Mouse (Mus musculus) layer of hippocampus, adult 8-10 months (tissue): ENCODE measurements around the gene Gm42372. TPM values are rescaled to one million over a fixed set of nuclear protein-coding genes. Genes with fewer than 3 reads are reported as not detected.
A peak's percentile ranks its signal among the peaks of the same experiment; 100 is the strongest.

Experiments used
- DNase-seq, 2 experiments: peaks; one replicate each; pipeline ENCODE4 v3.0.0; 2022; ENCODE audit warnings: low spot score in 2 of 2
- total RNA-seq, 4 experiments: library from RNA; stranded (reverse); gene quantifications; 2 replicates each; pipeline ENCODE4 v1.2.4; 2022

Gm42372 gene
- total RNA-seq, 4 experiments from 2014 or later = 47.3 to 63.6 (median 51.9) TPM

GRCm38 (mm10) chr7:16959539-16960187, 23.2 kb upstream of the Gm42372 start, which contains the start of gene Pnmal1:
TSS of gene Pnmal1 (plus strand) at chr7:16959679.
- DNase-seq = peak; percentile 95

- no peak for DNase-seq
These were observed 21.2 kb upstream of the Gm42372 start for GRCm38 (mm10) chr7:16961678-16962077.

GRCm38 (mm10) chr7:16968414-16968813, 14.5 kb upstream of the Gm42372 start:
- DNase-seq = no peak

GRCm38 (mm10) chr7:16971160-16971559, 11.7 kb upstream of the Gm42372 start:
- no peak for DNase-seq

- peak in 1 of 2 experiments; percentile 57 for DNase-seq
These were observed 8.9 kb upstream of the Gm42372 start for GRCm38 (mm10) chr7:16974018-16974417.

GRCm38 (mm10) chr7:16976298-16976697, 6.6 kb upstream of the Gm42372 start:
- DNase-seq = no peak

- DNase-seq = no peak
These were observed 4.7 kb upstream of the Gm42372 start for GRCm38 (mm10) chr7:16978173-16978572.

- no peak for DNase-seq
These were observed 4.3 kb upstream of the Gm42372 start for GRCm38 (mm10) chr7:16978593-16978992.

GRCm38 (mm10) chr7:16980348-16980747, 2.5 kb upstream of the Gm42372 start:
- no peak for DNase-seq

- DNase-seq = no peak
These were observed 4.8 kb downstream of the Gm42372 start for GRCm38 (mm10) chr7:16987541-16988149.

GRCm38 (mm10) chr7:16988405-16988804, 5.5 kb downstream of the Gm42372 start:
- no peak for DNase-seq

GRCm38 (mm10) chr7:16990006-16990744, 7.3 kb downstream of the Gm42372 start:
- DNase-seq = no peak

- no peak for DNase-seq
These were observed 9.0 kb downstream of the Gm42372 start for GRCm38 (mm10) chr7:16991681-16992450.

GRCm38 (mm10) chr7:16992451-16992807, 9.5 kb downstream of the Gm42372 start, which contains the start of gene Ccdc8:
TSS of gene Ccdc8 (plus strand) at chr7:16992708.
- DNase-seq = no peak

- DNase-seq = no peak
These were observed 10.9 kb downstream of the Gm42372 start for GRCm38 (mm10) chr7:16993651-16994399.

GRCm38 (mm10) chr7:16994400-16994799, 11.5 kb downstream of the Gm42372 start:
- DNase-seq = no peak

- DNase-seq = no peak
These were observed 12.5 kb downstream of the Gm42372 start for GRCm38 (mm10) chr7:16995345-16995744.

GRCm38 (mm10) chr7:16999233-16999632, 16.3 kb downstream of the Gm42372 start:
- no peak for DNase-seq

- peak; percentile 82 to 93 for DNase-seq
These were observed 16.8 kb downstream of the Gm42372 start for GRCm38 (mm10) chr7:16999650-17000049.

GRCm38 (mm10) chr7:17002375-17003195, 19.7 kb downstream of the Gm42372 start:
- peak; percentile 71 to 85 for DNase-seq
